Mouse (Mus musculus) liver, embryonic 16.5 days (tissue): ENCODE data around the gene Gm5346. TPM values are rescaled to one million over a fixed set of nuclear protein-coding genes. Genes with fewer than 3 reads are reported as not detected.
"Not testable (repeated sequence)": the region's sequence is repeated elsewhere in the genome, so short reads cannot be mapped to it uniquely, and the experiment has no call there.

Source experiments
- ATAC-seq: fragments of 200-750 bp; cut with Nextera tagmentation; 2 replicates; pipeline ENCODE4 v1.8.0; 2017; ENCODE audit warnings: low read depth, mild to moderate bottlenecking, moderate number of reproducible peaks, moderate library complexity
- H3K27ac ChIP-seq: fragments of 300-500 bp; sonication (generic); 2 replicates; pipeline ENCODE4 v1.5.1; 2014; ENCODE audit warnings: mild to moderate bottlenecking, low read length
- H3K27me3 ChIP-seq: fragments of 300-500 bp; sonication (generic); 2 replicates; pipeline ENCODE4 v1.6.1; 2014; ENCODE audit warnings: low read depth, low read length, mixed read lengths; ENCODE audit not compliant: control insufficient read depth, insufficient read depth
- H3K36me3 ChIP-seq: fragments of 300-500 bp; sonication (generic); 2 replicates; pipeline ENCODE4 v1.6.1; 2014; ENCODE audit warnings: mild to moderate bottlenecking; ENCODE audit not compliant: control insufficient read depth, insufficient read depth
- H3K4me1 ChIP-seq: fragments of 300-500 bp; sonication (generic); 2 replicates; pipeline ENCODE4 v1.6.1; 2014; ENCODE audit warnings: low read depth, low read length, mixed read lengths; ENCODE audit not compliant: control insufficient read depth
- H3K4me2 ChIP-seq: fragments of 300-500 bp; sonication (generic); 2 replicates; pipeline ENCODE4 v1.6.1; 2014; ENCODE audit warnings: low read depth, low read length, mixed read lengths
- H3K4me3 ChIP-seq: fragments of 300-500 bp; sonication (generic); 2 replicates; pipeline ENCODE4 v1.5.1; 2014; ENCODE audit warnings: low read depth, mild to moderate bottlenecking, low read length
- H3K9ac ChIP-seq: fragments of 300-500 bp; sonication (generic); 2 replicates; pipeline ENCODE4 v1.6.1; 2014; ENCODE audit warnings: low read depth, low read length
- H3K9me3 ChIP-seq: fragments of 300-500 bp; sonication (generic); replicated peaks from 2 replicates; pipeline ENCODE4 v1.6.1; 2016; ENCODE audit warnings: low read length; ENCODE audit not compliant: control insufficient read depth
- WGBS: fragments of 180-500 bp; shearing (Covaris S2); extraction: QIAGEN DNeasy Blood & Tissue Kit; methylation state at CpG from one replicate; pipeline ENCODE4 v1.1.7; 2014; ENCODE audit not compliant: insufficient replicate concordance; 5-methylcytosine and 5-hydroxymethylcytosine counted together
- polyA plus RNA-seq: library from polyadenylated mRNA; unstranded; fragments of >200 nt; fragmentation: Nextera tagmentation; extraction: Ambion mirVana; gene quantifications from 2 replicates; pipeline ENCODE4 v1.2.1, GENCODE M21; 2015

Gene Gm5346
- not detected in 2 replicates for polyA plus RNA-seq

- Histone ChIP-seq H3K4me2 (no peak within 1 kb of the TSS), H3K27ac (no peak within 1 kb of the TSS), H3K4me1 (no peaks in the 10 kb centered on the region), H3K36me3 (no peaks in the 10 kb centered on the region), H3K9me3 (no peaks in the 10 kb centered on the region), H3K4me3 (no peak within 1 kb of the TSS), H3K9ac (no peak within 1 kb of the TSS), H3K27me3 (no peaks in the 10 kb centered on the region)
- ATAC-seq = no peak
- WGBS = 62% methylated on average over 3 of the region's 3 CpGs
Observed at GRCm38 (mm10) chr8:43627176-43627575, at the start of gene Gm5346. Gene Gm5346, minus strand, starts transcription at chr8:43627276.

DNA sequence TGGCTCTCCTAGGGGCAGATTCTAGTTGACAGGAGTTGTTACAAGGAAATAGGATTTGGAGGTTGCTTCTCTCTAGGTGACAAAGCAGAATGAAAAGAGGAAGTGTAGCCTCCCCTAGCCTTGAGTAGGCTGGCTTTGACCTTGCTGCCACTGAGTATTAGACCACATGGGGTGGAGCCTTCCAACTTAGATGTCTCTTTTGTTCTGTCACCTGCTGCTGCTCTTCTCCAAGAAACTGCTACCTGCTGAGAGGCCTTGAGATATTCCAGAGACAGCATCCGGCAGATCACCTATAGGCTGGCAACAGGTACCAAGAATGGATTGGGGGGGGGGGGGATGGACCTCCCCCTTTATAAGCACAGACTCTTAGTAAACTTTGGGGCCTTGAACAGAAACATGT, 11.0 kb downstream of the Gm5346 start:
- H3K27me3 ChIP-seq = no peaks in the 10 kb centered on the region
- WGBS = 53% methylated on average over 1 of the region's 1 CpGs
- no peak overlapping the region for H3K4me3 ChIP-seq
- H3K4me1 ChIP-seq = no peaks in the 10 kb centered on the region
- no peak for ATAC-seq
- no peak overlapping the region for H3K27ac ChIP-seq
- H3K9ac ChIP-seq = no peak overlapping the region
- H3K36me3 ChIP-seq = no peaks in the 10 kb centered on the region
- H3K4me2 ChIP-seq = no peak overlapping the region
- H3K9me3 ChIP-seq = no peaks in the 10 kb centered on the region

- not testable (repeated sequence) for H3K27ac ChIP-seq, H3K4me2 ChIP-seq, H3K9ac ChIP-seq, ATAC-seq, H3K9me3 ChIP-seq, H3K4me3 ChIP-seq, H3K36me3 ChIP-seq, H3K4me1 ChIP-seq, H3K27me3 ChIP-seq
- WGBS = 66% methylated on average over 13 of the region's 13 CpGs
Observed at GRCm38 (mm10) chr8:43603657-43604056, 23.4 kb downstream of the Gm5346 start.

DNA sequence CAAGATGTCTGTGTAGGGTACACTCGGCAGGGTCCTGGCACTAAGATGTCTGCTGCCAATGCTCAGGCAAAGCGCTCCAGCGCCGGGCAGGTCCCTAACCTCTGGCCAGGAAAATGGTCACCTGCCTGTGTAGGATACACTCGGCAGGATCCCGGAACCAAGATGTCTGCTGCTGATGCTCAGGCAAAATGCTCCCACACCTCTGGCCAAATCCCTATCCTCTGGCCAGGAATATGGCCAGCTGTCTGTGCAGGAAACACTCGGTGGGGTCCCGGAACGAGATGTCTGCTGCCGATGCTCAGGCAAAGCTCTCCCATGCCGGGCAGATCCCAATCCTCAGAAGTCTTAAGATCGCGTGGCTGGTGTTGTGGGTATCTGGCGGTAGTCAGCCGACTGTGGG, 23.9 kb downstream of the Gm5346 start:
- WGBS = 81% methylated on average over 15 of the region's 15 CpGs
- ATAC-seq, H3K4me3 ChIP-seq: not testable (repeated sequence)

DNA sequence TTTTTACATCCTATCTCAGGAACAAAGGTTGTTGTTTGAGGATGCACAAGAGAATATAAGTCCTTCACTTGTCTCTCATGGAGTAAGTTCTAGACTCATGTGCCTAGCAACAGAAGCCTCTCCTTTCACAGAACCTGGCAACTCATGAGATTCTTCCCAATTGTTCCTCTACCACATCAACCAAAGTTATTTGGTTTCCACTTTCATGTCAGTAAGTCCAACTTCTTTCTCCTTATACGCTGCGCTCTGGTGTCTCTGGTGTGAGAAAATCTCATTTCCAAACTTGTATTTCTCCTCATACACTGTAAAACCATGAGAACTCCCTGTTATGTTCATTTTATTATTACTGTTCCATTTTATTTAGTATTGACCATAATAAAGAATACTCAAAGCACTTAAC, 50.5 kb downstream of the Gm5346 start, which contains the start of gene Adam26a:
Gene Adam26a (minus strand): TSS at position 101 of the 400 bp plus-strand sequence.
- H3K27ac ChIP-seq, ATAC-seq, H3K36me3 ChIP-seq, H3K4me2 ChIP-seq, H3K4me3 ChIP-seq, H3K9me3 ChIP-seq, H3K27me3 ChIP-seq, H3K4me1 ChIP-seq, H3K9ac ChIP-seq: not testable (repeated sequence)
- WGBS = 68% methylated on average over 2 of the region's 2 CpGs

More for the DNA sequence above, 23.9 kb downstream of the Gm5346 start:
- H3K27me3 ChIP-seq, H3K9ac ChIP-seq, H3K27ac ChIP-seq, H3K36me3 ChIP-seq, H3K9me3 ChIP-seq, H3K4me1 ChIP-seq, H3K4me2 ChIP-seq: not testable (repeated sequence)

Other genes starting within 250 kb of the Gm5346 start
- gene Adam26b, start 99.2 kb downstream of the Gm5346 start, polyA plus RNA-seq = not detected in 2 replicates
- gene Adam26a, start 50.6 kb downstream of the Gm5346 start, polyA plus RNA-seq = not detected in 2 replicates
- gene Adam34, start 82.8 kb upstream of the Gm5346 start, polyA plus RNA-seq = not detected in 2 replicates